Mouse (Mus musculus): ENCODE results near the gene Iqgap2. TPM values are rescaled to one million over a fixed set of nuclear protein-coding genes. Genes with fewer than 3 reads are reported as not detected.

Iqgap2 gene
- polyA plus RNA-seq, 1 experiment from 2014 or later: 24.6 TPM

GRCm38 (mm10) chr13:95742881-95743466 is 148.7 kb downstream of the Iqgap2 start:
- no peak overlapping the region for H3K27ac ChIP-seq (ENCODE audit: low read depth)
- no peaks in the 10 kb centered on the region for H3K27me3 ChIP-seq (ENCODE audit: insufficient read depth, low read length)
- ATAC-seq (no peak), DNase-seq (no peak)
- H3K9me3 ChIP-seq (ENCODE audit: low read length): no peaks in the 10 kb centered on the region
- H3K4me2 ChIP-seq (ENCODE audit: low read depth, low read length): no peak overlapping the region
- H3K9ac ChIP-seq (replicated peaks): no peak overlapping the region
- 84% methylated on average over 9 of the region's 9 CpGs for WGBS (ENCODE audit: insufficient replicate concordance)
- no peak overlapping the region for H3K4me3 ChIP-seq (ENCODE audit: low read depth, low read length)
- H3K36me3 ChIP-seq (replicated peaks; ENCODE audit: insufficient read depth, low read length): peaks cover 16% of the 10 kb centered on the region; the same call in 1 of the 2 replicates
- H3K4me1 ChIP-seq (ENCODE audit: insufficient read depth): no peaks in the 10 kb centered on the region
- TF ChIP-seq EP300 (IDR thresholded peaks at IDR 0.05; ENCODE audit: low read depth) (no peak), CTCF (IDR thresholded peaks at IDR 0.05; ENCODE audit: low read depth) (no peak)

GRCm38 (mm10) chr13:95741813-95742689 is 149.7 kb downstream of the Iqgap2 start:
- no peaks in the 10 kb centered on the region for H3K9me3 ChIP-seq (ENCODE audit: low read length)
- 80% methylated on average over 11 of the region's 11 CpGs for WGBS (ENCODE audit: insufficient replicate concordance)
- ATAC-seq: no peak

GRCm38 (mm10) chr13:95739651-95740050 is 152.1 kb downstream of the Iqgap2 start:
- Histone ChIP-seq H3K36me3 (replicated peaks; ENCODE audit: insufficient read depth, low read length) (0 out of 2 replicates have a peak, but pooled peaks cover 5% of the 10 kb centered on the region), H3K9ac (replicated peaks) (no peak overlapping the region), H3K4me3 (ENCODE audit: low read depth, low read length) (no peak overlapping the region), H3K27me3 (ENCODE audit: insufficient read depth, low read length) (no peaks in the 10 kb centered on the region), H3K27ac (ENCODE audit: low read depth) (no peak overlapping the region), H3K4me2 (ENCODE audit: low read depth, low read length) (no peak overlapping the region), H3K9me3 (ENCODE audit: low read length) (no peaks in the 10 kb centered on the region), H3K4me1 (ENCODE audit: insufficient read depth) (no peaks in the 10 kb centered on the region)
- no peak for ATAC-seq
- WGBS (ENCODE audit: insufficient replicate concordance): 73% methylated on average over 5 of the region's 5 CpGs
- no peak for DNase-seq
- peak; percentile 49; the same call in 1 of the 2 replicates for TF ChIP-seq CTCF (IDR thresholded peaks at IDR 0.05; ENCODE audit: low read depth)
- TF ChIP-seq EP300 (IDR thresholded peaks at IDR 0.05; ENCODE audit: low read depth): no peak

More at GRCm38 (mm10) chr13:95741813-95742689, 149.7 kb downstream of the Iqgap2 start:
- DNase-seq: no peak
- no peaks in the 10 kb centered on the region for H3K4me1 ChIP-seq (ENCODE audit: insufficient read depth)
- H3K27me3 ChIP-seq (ENCODE audit: insufficient read depth, low read length): no peaks in the 10 kb centered on the region
- no peak overlapping the region; the same call in 1 of the 2 replicates for H3K9ac ChIP-seq (replicated peaks)
- H3K36me3 ChIP-seq (replicated peaks; ENCODE audit: insufficient read depth, low read length): peaks cover 17% of the 10 kb centered on the region; the same call in 1 of the 2 replicates
- TF ChIP-seq EP300 (IDR thresholded peaks at IDR 0.05; ENCODE audit: low read depth): no peak
- no peak for TF ChIP-seq CTCF (IDR thresholded peaks at IDR 0.05; ENCODE audit: low read depth)
- no peak overlapping the region for H3K4me2 ChIP-seq (ENCODE audit: low read depth, low read length)
- H3K27ac ChIP-seq (ENCODE audit: low read depth): no peak overlapping the region
- H3K4me3 ChIP-seq (ENCODE audit: low read depth, low read length): no peak overlapping the region

GRCm38 (mm10) chr13:95730491-95730890 is 161.2 kb downstream of the Iqgap2 start:
- Histone ChIP-seq H3K4me3 (ENCODE audit: low read depth, low read length) (no peak overlapping the region), H3K27ac (ENCODE audit: low read depth) (no peak overlapping the region), H3K36me3 (replicated peaks; ENCODE audit: insufficient read depth, low read length) (peaks cover 23% of the 10 kb centered on the region), H3K4me1 (ENCODE audit: insufficient read depth) (no peaks in the 10 kb centered on the region), H3K9me3 (ENCODE audit: low read length) (no peaks in the 10 kb centered on the region), H3K4me2 (ENCODE audit: low read depth, low read length) (no peak overlapping the region), H3K27me3 (ENCODE audit: insufficient read depth, low read length) (no peaks in the 10 kb centered on the region), H3K9ac (replicated peaks) (no peak overlapping the region)
- no peak for DNase-seq
- 91% methylated on average over 4 of the region's 4 CpGs for WGBS (ENCODE audit: insufficient replicate concordance)
- no peak for ATAC-seq
- TF ChIP-seq CTCF (IDR thresholded peaks at IDR 0.05; ENCODE audit: low read depth) (no peak), EP300 (IDR thresholded peaks at IDR 0.05; ENCODE audit: low read depth) (no peak)

GRCm38 (mm10) chr13:95719320-95720232 is 172.1 kb downstream of the Iqgap2 start:
- ATAC-seq (peak; percentile 74), DNase-seq (peak; percentile 75)
- WGBS (ENCODE audit: insufficient replicate concordance): 59% methylated on average over 14 of the region's 14 CpGs
- no peaks in the 10 kb centered on the region for H3K27me3 ChIP-seq (ENCODE audit: insufficient read depth, low read length)
- H3K9ac ChIP-seq (replicated peaks): 0 out of 2 replicates have a peak overlapping the region, but pooled peaks have one; percentile 13
- no peak overlapping the region for H3K27ac ChIP-seq (ENCODE audit: low read depth)
- H3K36me3 ChIP-seq (replicated peaks; ENCODE audit: insufficient read depth, low read length): peaks cover 42% of the 10 kb centered on the region
- TF ChIP-seq EP300 (IDR thresholded peaks at IDR 0.05; ENCODE audit: low read depth) (no peak; the same call in 1 of the 2 replicates), CTCF (IDR thresholded peaks at IDR 0.05; ENCODE audit: low read depth) (peak; percentile 92)
- H3K4me2 ChIP-seq (ENCODE audit: low read depth, low read length): peak overlapping the region; percentile 15; the same call in 1 of the 2 replicates
- H3K4me3 ChIP-seq (ENCODE audit: low read depth, low read length): no peak overlapping the region
- no peaks in the 10 kb centered on the region for H3K4me1 ChIP-seq (ENCODE audit: insufficient read depth)
- no peaks in the 10 kb centered on the region for H3K9me3 ChIP-seq (ENCODE audit: low read length)

All from liver, postnatal 0 days (tissue).